24 mouse cellular contexts compared by ENCODE assay signal in genomic region chr4:50428962-50429361, GRCm38 (mm10).
A peak's percentile ranks its signal among the peaks of the same experiment; 100 is the strongest.
DNase-seq lines count a peak whose midpoint lies in the region; ATAC-seq and TF ChIP-seq lines count a peak whose summit lies in the region.
"Had no signal": no experiment of that assay in that cellular context is flagged by ENCODE, and none has a peak within 500 bp of the region (broad histone marks: within the 10 kb centered on the region; RNA-seq: fewer than 3 reads in every experiment).

No protein-coding gene starts in this region.

- no peak overlapping the region for H3K4me3 ChIP-seq in hindbrain, embryonic 13.5 days
- no peak overlapping the region for H3K4me3 ChIP-seq in hindbrain, embryonic 16.5 days (ENCODE audit: low read length)
- no peak overlapping the region for H3K4me3 ChIP-seq in midbrain, postnatal 0 days (ENCODE audit: low read depth, low read length)
- no peak overlapping the region for H3K4me3 ChIP-seq in midbrain, embryonic 16.5 days (ENCODE audit: low read depth, low read length)
- no peak overlapping the region for H3K4me3 ChIP-seq in neural tube, embryonic 13.5 days
- no peak overlapping the region for H3K4me3 ChIP-seq in neural tube, embryonic 15.5 days (replicated peaks)
- H3K4me3 ChIP-seq: embryonic facial prominence, embryonic 10.5 days; embryonic facial prominence, embryonic 12.5 days; forebrain, embryonic 13.5 days had no signal

- H3K4me2 ChIP-seq in hindbrain, embryonic 13.5 days = no peak overlapping the region
- H3K4me2 ChIP-seq in hindbrain, embryonic 16.5 days (ENCODE audit: low read length) = no peak overlapping the region
- H3K4me2 ChIP-seq in midbrain, postnatal 0 days (ENCODE audit: low read depth, low read length, poor library complexity, severe bottlenecking) = no peak overlapping the region
- no peak overlapping the region for H3K4me2 ChIP-seq in midbrain, embryonic 16.5 days (ENCODE audit: low read length)
- no peak overlapping the region for H3K4me2 ChIP-seq in neural tube, embryonic 13.5 days
- H3K4me2 ChIP-seq in neural tube, embryonic 15.5 days = no peak overlapping the region
- H3K4me2 ChIP-seq: embryonic facial prominence, embryonic 12.5 days; forebrain, embryonic 13.5 days had no signal

- no peaks in the 10 kb centered on the region for H3K9me3 ChIP-seq in hindbrain, embryonic 13.5 days
- H3K9me3 ChIP-seq in hindbrain, embryonic 16.5 days (ENCODE audit: control insufficient read depth, low read length) = no peaks in the 10 kb centered on the region
- H3K9me3 ChIP-seq in midbrain, postnatal 0 days (ENCODE audit: low read length) = no peaks in the 10 kb centered on the region
- no peaks in the 10 kb centered on the region for H3K9me3 ChIP-seq in midbrain, embryonic 16.5 days (replicated peaks; ENCODE audit: control insufficient read depth, low read length, poor library complexity, severe bottlenecking)
- H3K9me3 ChIP-seq in neural tube, embryonic 13.5 days = no peaks in the 10 kb centered on the region
- H3K9me3 ChIP-seq in neural tube, embryonic 15.5 days (replicated peaks) = no peaks in the 10 kb centered on the region
- H3K9me3 ChIP-seq: embryonic facial prominence, embryonic 10.5 days; embryonic facial prominence, embryonic 12.5 days; forebrain, embryonic 13.5 days; G1E had no signal

- peak; percentile 10 for DNase-seq in midbrain, postnatal 0 days (ENCODE audit: low spot score)
- DNase-seq in right cerebral cortex, postnatal 25 days = no peak
- DNase-seq: adrenal gland, adult 8-10 months; adrenal gland, postnatal 14 days; adrenal gland, postnatal 36 days; B cell, adult 2 months; cerebellum, adult 11-12 months; cerebellum, adult 2 months; cerebellum, adult 9-10 months; cerebellum, postnatal 10 days; cerebellum, postnatal 25 days had no signal

- H3K27me3 ChIP-seq in hindbrain, embryonic 13.5 days = no peaks in the 10 kb centered on the region
- H3K27me3 ChIP-seq in hindbrain, embryonic 16.5 days (replicated peaks; ENCODE audit: control insufficient read depth, insufficient read depth, low read length) = no peaks in the 10 kb centered on the region
- H3K27me3 ChIP-seq in midbrain, postnatal 0 days (ENCODE audit: insufficient read depth, low read length) = no peaks in the 10 kb centered on the region
- no peaks in the 10 kb centered on the region for H3K27me3 ChIP-seq in midbrain, embryonic 16.5 days (ENCODE audit: control insufficient read depth, insufficient read depth, low read depth, low read length)
- H3K27me3 ChIP-seq in neural tube, embryonic 13.5 days = no peaks in the 10 kb centered on the region
- H3K27me3 ChIP-seq in neural tube, embryonic 15.5 days (replicated peaks) = no peaks in the 10 kb centered on the region
- H3K27me3 ChIP-seq: CH12.LX; embryonic facial prominence, embryonic 12.5 days; forebrain, embryonic 13.5 days; Patski had no signal

- no peaks in the 10 kb centered on the region for H3K36me3 ChIP-seq in hindbrain, embryonic 13.5 days
- no peaks in the 10 kb centered on the region for H3K36me3 ChIP-seq in hindbrain, embryonic 16.5 days (ENCODE audit: control insufficient read depth, insufficient read depth, low read length)
- no peaks in the 10 kb centered on the region for H3K36me3 ChIP-seq in midbrain, postnatal 0 days (ENCODE audit: insufficient read depth, low read length)
- no peaks in the 10 kb centered on the region for H3K36me3 ChIP-seq in midbrain, embryonic 16.5 days (ENCODE audit: control insufficient read depth, insufficient read depth, low read length)
- H3K36me3 ChIP-seq in neural tube, embryonic 13.5 days = no peaks in the 10 kb centered on the region
- no peaks in the 10 kb centered on the region for H3K36me3 ChIP-seq in neural tube, embryonic 15.5 days
- H3K36me3 ChIP-seq: embryonic facial prominence, embryonic 10.5 days; embryonic facial prominence, embryonic 12.5 days; G1E had no signal

- no peaks in the 10 kb centered on the region for H3K4me1 ChIP-seq in hindbrain, embryonic 13.5 days (replicated peaks)
- H3K4me1 ChIP-seq in hindbrain, embryonic 16.5 days (ENCODE audit: control insufficient read depth, insufficient read depth, low read depth, low read length) = no peaks in the 10 kb centered on the region
- no peaks in the 10 kb centered on the region for H3K4me1 ChIP-seq in midbrain, postnatal 0 days (ENCODE audit: insufficient read depth, low read length)
- no peaks in the 10 kb centered on the region for H3K4me1 ChIP-seq in midbrain, embryonic 16.5 days (ENCODE audit: control insufficient read depth, insufficient read depth, low read length)
- no peaks in the 10 kb centered on the region for H3K4me1 ChIP-seq in neural tube, embryonic 13.5 days (replicated peaks)
- H3K4me1 ChIP-seq in neural tube, embryonic 15.5 days = no peaks in the 10 kb centered on the region
- H3K4me1 ChIP-seq: embryonic facial prominence, embryonic 10.5 days; embryonic facial prominence, embryonic 12.5 days; forebrain, embryonic 13.5 days had no signal

- no peak for TF ChIP-seq CTCF in midbrain, postnatal 0 days (IDR thresholded peaks at IDR 0.05)

- no peak overlapping the region for H3K27ac ChIP-seq in hindbrain, embryonic 13.5 days
- H3K27ac ChIP-seq in hindbrain, embryonic 16.5 days (ENCODE audit: low read depth, low read length) = no peak overlapping the region
- no peak overlapping the region for H3K27ac ChIP-seq in midbrain, postnatal 0 days (ENCODE audit: low read depth, low read length)
- H3K27ac ChIP-seq in midbrain, embryonic 16.5 days (ENCODE audit: low read length) = no peak overlapping the region
- H3K27ac ChIP-seq in neural tube, embryonic 13.5 days (replicated peaks) = no peak overlapping the region; the same call in 1 of the 2 replicates
- no peak overlapping the region for H3K27ac ChIP-seq in neural tube, embryonic 15.5 days (replicated peaks)
- H3K27ac ChIP-seq: embryonic facial prominence, embryonic 10.5 days; embryonic facial prominence, embryonic 12.5 days; forebrain, embryonic 13.5 days had no signal

- ATAC-seq in hindbrain, embryonic 13.5 days (ENCODE audit: low FRiP score) = 0 out of 2 replicates have a peak, but pooled peaks have one; percentile 32
- ATAC-seq in hindbrain, embryonic 16.5 days = no peak
- no peak for ATAC-seq in midbrain, postnatal 0 days (ENCODE audit: low FRiP score)
- no peak for ATAC-seq in midbrain, embryonic 16.5 days
- ATAC-seq in neural tube, embryonic 13.5 days (ENCODE audit: low read depth) = peak; percentile 79
- peak; percentile 84 for ATAC-seq in neural tube, embryonic 15.5 days (ENCODE audit: low FRiP score)
- ATAC-seq: activated CD4-positive, CD25-positive, alpha-beta regulatory T cell, adult 4 months; CD4-positive, CD25-positive, alpha-beta regulatory T cell, adult 4 months; forebrain, embryonic 13.5 days; Patski had no signal

- 74% methylated on average over 3 of the region's 3 CpGs for WGBS in hindbrain, embryonic 13.5 days
- WGBS in hindbrain, embryonic 16.5 days = 62% methylated on average over 3 of the region's 3 CpGs
- 88% methylated on average over 3 of the region's 3 CpGs for WGBS in midbrain, postnatal 0 days
- 85% methylated on average over 3 of the region's 3 CpGs for WGBS in midbrain, embryonic 16.5 days
- WGBS in neural tube, embryonic 13.5 days = 42% methylated on average over 3 of the region's 3 CpGs
- WGBS in neural tube, embryonic 15.5 days = 42% methylated on average over 3 of the region's 3 CpGs

- no peak overlapping the region for H3K9ac ChIP-seq in hindbrain, embryonic 13.5 days
- no peak overlapping the region for H3K9ac ChIP-seq in hindbrain, embryonic 16.5 days (ENCODE audit: low read depth, low read length)
- H3K9ac ChIP-seq in midbrain, postnatal 0 days (replicated peaks; ENCODE audit: low read length, poor library complexity, severe bottlenecking) = no peak overlapping the region
- no peak overlapping the region for H3K9ac ChIP-seq in midbrain, embryonic 16.5 days (ENCODE audit: low read depth, low read length)
- H3K9ac ChIP-seq in neural tube, embryonic 13.5 days = no peak overlapping the region
- no peak overlapping the region for H3K9ac ChIP-seq in neural tube, embryonic 15.5 days (replicated peaks)
- H3K9ac ChIP-seq: embryonic facial prominence, embryonic 12.5 days; forebrain, embryonic 13.5 days had no signal

Comparison
In these comparisons a context has a peak if more than half of its experiments do, and no peak if none do; other contexts are left out.
1. ATAC-seq: peak in hindbrain, embryonic 13.5 days (single experiment), neural tube, embryonic 13.5 days (single experiment) and neural tube, embryonic 15.5 days (single experiment); none in hindbrain, embryonic 16.5 days (single experiment), midbrain, postnatal 0 days (single experiment) and midbrain, embryonic 16.5 days (single experiment).